Mouse (Mus musculus) lung, postnatal 4 days (tissue): Measurements from ENCODE around the gene Nhsl1.

ENCODE experiments used
- DNase-seq, 2 experiments: peaks; one replicate each; pipeline ENCODE4 v3.0.0; 2021

The Nhsl1 gene

DNA sequence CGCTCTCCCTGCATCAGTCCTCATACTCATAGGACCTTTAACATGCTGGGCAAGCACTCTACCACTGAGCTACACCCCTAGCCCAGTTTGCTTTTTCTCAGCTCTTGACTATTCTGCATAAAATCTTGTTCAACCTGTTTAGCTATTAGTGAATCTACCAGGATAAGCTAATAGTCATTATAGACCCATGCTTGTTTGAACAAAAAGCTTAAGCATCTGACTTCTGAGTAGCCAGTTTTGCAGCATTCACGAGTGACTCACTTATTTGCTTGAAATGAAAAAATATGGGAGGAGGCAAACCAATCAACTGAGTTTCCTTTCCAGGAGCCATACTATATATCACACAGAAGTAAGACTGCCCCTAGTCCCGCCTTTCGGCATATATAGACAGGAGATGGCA, 32.0 kb downstream of the Nhsl1 start:
- no peak for DNase-seq

DNA sequence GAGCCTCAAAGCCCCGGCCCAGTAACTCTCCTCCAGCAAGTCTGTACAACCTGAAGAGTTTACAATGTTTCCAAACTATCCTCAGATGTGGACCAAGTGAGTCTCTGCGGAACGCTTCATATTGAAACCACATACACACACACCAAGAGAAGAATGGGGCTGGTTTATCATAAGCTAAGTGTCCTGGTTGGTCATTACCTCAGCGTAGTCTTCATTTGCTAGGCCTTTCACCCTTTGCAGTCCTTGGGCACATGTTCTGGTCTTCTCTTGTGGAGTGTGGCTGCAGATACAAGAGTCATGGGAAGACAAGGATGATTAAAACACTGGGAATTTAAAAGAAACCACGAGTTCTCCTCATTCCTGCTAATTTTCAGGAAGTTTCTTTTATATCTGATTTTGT, 34.2 kb downstream of the Nhsl1 start:
- DNase-seq, result no peak

DNA sequence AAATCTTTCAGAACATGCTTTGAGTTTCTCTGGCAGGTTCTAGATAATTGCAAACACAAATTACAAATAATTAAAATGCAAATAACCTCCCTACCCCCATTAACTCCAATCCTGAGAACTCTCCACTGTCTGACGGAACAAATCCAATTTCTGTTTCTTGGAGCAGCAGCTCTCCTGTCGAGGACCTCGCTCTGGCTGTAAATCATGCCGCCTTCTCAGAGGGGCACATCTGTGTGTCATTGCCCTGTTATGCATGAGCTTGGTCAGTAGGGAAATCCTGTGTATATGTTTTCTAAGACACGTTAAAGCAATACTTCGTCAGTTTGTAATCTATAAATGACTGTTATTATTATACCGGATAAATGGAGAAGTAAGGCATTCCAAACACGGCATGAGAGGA, 35.3 kb downstream of the Nhsl1 start:
- DNase-seq, result no peak

DNA sequence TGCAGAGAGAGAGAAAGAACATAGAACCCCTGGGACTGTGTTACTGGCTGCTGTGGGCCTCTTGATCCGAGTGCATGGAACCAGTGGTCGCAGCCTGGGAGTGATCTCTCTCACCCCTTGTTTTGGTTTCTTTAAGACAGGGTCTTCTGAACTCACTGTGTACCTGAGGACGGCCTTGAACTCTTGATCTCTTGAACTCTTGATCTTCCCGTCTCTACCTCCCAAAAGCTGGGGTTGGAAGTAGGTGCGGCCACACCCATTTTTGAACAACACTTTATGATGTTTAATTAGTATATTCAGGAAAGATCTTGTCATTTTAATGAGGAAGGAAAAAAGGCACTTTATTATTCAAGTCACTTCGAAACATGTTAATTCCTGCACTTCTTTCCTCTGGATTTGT, 37.7 kb downstream of the Nhsl1 start:
- DNase-seq, result no peak

DNA sequence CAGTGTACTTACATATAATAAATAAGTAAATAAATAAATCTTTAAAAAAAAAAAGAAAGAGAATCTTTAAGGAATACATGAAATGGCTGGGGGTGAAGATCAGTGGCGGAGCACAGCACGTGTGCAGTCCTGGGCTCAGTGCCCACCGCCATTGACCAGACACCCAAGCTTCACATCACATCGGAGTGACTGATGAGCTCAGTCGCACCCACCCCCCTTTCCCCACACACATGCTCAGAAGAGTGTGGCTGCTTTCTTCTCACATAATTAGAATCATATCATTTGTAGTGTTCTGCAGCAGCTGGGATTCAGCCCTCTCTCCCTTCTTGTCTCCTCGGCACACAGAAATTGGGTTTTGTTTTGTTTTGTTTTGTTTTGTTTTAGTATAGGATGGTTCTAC, 38.4 kb downstream of the Nhsl1 start:
- DNase-seq, result peak; percentile 28 to 67

DNA sequence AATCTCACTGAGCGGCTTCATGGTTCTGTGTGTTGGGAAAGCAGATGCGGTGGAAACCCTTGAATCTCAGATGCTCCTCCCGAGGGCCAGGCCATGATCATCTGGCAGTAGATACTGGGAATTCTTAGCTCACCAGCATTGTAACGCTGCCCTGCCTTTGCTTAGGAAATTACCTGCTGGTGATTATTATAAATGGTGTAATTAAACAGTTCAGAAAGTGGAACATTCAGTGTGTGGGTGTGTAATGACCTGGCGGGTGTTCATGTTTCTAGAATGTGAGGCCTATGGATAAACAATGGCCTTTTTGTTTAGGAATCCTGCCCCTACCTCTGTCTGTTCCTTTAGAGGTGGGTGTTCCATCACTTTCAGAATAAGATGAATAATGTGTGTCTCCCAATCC, 39.7 kb downstream of the Nhsl1 start:
- no peak for DNase-seq

DNA sequence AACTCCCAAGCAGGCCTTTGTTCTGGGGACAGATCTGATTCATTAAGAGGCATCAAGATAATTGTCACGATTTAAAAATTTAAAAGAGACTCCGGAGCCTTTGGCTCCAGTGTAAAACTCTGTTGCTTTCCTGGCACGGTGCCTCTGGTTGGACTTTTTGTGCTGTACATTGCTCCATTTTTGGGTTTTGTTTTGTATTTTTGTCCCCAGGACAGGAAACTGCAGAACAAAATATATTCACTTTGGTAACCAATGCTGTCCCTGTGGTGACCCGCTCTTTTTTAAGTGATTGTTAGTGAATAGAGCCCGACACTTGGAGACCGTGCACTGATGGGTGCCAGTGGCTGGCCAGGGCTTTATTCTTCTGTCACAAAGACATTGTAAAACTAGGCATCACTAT, 41.4 kb downstream of the Nhsl1 start:
- no peak for DNase-seq

DNA sequence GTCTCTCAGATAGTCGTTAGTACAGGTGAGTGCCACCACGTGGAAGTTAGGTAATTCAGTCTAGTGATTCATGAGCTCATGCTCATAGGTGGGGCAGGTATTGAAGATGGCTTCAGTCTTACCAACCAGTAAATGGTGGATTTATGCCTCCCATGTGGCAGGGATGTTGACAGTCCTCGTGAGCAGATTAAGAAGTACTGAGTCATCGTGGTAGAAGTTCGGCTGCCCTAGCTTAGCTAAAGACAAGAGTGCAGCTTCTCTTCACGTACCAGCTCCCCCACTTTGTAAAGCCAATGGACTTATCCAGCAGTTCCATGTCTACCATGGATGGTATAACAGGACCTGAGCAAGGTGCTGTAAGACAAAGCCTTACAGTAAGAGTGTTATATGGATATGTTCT, 46.6 kb downstream of the Nhsl1 start:
- no peak for DNase-seq

DNA sequence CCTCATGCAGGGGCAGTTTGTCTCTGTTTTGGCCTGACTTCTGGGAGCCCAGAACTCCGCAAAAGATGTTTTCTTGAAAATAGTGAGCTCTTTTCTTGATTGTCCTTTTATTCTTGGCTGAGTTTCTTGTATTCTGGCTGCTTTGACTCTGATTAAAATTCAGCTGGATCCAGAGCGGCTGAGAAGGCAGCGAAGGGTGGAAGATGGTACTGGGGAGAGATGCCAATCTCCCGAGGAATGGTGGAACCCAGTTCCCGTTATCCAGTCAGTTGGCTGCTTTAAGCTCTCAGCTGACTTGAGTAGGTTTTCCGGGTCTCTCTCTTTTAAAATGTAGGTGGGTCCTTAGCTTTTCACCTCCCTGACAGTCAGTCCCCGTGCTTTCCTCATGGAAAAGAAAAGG, 47.9 kb downstream of the Nhsl1 start:
- DNase-seq, result no peak

DNA sequence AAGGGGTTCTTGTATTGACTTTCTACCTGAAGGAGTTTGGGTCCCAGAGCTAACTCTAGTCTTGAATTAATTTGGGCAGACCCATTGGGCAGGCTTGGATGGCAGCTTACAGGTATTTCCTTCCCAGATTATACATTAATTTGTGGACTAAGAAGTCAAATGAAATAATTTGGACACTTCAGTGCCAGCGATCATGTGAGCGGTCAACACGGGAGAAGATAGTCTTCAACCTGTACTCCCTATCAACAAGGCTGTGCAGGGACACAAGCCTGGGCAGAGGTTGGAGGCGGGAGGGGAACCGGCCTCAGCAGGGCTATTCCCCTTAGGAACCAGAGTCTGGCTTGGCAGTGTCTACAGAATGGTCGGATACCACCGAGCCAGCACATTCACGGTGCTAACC, 49.3 kb downstream of the Nhsl1 start:
- DNase-seq, result no peak

DNA sequence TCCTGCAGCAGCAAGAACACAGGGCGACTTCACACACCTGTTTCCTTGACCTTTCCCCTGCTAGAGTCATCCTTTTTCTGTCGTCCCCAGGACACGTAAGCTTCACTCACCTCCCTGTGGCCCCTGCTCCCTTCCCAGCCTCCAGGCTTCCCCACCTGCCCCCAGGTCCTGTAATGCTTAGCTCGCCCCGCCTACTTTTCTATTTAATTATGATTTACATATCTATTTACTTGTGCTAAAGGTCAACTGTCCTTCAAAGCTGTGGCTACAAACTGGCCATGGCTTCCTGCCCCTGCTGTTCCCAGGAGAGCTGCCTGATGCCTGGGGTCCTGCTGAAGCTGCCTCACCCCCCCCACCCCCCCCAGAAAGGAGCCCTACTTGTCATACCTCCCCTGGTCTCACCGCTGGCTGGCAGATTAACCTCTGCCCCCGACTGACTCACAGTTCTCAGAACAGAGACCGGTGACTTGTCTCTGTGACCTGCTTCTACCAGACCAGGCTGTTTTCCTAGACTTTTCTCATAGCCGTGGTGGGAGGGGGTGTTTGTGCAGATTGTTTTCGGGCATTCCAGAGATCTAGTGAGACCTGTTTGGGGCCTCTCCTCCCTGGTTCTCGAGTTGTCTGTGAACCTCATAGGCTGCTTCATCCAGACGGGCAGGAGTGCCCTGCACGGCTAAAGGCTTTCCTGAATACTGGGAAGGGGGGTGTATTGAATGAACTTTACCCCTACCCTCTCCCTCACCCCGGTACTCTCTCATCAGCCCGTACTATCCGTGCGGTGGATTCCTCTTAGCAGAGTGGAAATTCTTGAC, 51.9 kb downstream of the Nhsl1 start:
- DNase-seq, result no peak

DNA sequence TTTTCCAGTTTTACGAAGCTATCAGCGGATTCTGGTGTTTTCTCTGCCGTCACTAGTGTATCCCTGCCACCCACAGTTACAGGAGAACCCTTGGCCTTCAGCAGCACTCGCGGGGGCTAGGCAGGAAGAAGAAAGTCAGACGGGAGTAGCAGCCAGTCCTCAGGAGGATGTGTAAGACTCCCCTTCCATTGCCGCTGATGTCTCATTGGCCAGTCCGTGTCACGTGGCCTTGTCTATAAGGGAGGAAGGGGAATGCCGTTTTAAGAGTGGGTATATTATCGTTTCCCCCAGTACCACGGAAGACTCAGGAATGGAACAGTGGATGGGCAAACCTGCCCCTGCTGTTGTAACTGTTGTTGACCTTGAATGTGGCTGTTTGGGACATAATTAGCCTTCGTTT, 53.1 kb downstream of the Nhsl1 start:
- DNase-seq, result no peak

DNA sequence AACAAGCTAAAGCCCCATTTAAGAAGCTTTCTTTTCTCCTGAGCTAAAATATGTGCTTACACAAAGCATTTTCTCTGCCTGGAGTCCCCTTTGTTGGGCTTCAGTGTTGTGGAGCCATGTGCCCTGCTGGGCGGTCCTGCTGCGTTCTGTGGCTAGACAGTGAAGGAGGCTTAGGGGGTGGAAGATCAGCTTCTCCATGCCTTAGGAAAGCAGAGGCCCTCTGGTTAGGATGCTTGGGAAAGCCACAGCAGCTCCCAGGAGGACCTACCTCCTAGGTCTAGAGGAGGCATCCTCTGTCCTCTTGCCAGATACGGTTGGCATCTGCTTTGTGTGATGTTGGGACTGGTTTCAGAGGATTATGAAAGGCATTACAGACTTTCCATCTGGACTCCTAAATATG, 56.5 kb downstream of the Nhsl1 start:
- DNase-seq, result no peak

DNA sequence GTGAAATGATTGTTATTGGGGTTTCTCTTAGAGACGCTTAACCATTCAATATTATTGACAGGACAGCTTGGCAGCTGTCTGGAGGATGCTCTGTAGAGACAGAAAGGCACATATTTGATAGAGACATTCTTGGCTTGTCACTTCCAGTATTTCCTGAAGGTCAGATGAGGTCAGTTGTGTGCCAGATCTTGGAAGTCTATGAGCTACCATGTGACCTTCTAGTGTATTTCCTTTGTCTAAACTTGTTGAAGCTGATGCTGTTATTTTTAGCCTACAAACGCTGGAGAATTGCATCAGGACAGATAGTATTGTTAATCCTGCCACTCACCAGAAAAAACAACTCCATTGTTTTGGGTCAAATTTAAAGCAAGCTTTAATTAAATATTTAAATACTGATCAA, 66.0 kb downstream of the Nhsl1 start:
- no peak for DNase-seq

DNA sequence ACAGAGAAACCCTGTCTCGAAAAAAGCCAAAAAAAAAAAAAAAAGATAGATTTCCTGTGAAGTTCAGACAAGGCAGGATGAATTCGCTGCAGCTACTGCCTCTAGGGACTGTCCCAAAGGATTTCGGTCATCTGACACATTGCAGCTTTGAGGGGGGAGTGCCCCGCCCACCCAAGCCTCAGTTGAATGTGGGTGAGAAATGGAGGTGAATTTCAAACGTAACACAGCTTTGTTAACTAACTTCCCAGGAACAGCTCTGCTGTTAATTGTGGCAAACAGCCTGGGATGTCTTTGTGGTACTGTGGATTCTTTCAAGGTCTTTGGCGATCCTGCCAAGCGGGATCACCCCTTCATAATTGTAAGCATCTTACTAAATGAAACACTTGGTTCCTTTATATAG, 67.4 kb downstream of the Nhsl1 start:
- no peak for DNase-seq

DNA sequence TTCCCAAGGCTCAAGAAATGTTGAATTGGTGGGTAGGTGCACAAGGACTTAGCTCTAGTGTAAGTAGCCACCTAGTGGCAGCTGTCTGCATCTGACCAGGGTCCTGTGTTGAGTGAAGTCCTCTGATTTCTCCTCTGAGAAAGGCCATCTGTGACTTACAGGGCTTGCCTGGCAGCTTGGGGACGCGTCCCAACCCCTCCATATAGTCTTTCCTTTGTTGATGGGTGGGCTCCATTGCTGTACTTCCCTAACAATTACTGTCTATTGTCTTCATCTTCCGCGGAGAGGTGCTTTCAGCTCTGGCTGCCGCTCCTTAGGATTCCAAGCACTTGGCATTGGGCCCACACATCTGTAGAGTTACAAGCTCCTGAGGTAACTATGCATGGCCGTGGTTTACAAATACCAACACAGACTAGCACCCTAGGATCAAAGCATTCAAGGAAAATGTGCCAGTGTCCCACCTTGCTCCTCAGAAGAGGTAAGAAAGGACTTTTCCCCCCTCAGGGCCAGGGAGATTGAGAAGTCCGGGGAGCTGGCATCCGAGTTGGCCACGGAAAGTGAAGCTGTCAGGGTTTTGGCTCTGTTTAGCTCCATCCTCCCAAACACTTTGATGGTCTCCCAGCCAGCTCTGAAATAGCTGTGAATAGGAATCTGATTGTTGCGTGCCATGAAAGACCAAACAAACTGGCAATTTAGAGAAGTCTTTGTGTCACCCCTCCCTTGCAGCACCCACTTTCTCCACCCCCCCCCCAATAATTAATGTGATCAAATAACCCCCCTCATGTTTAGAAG, 70.2 kb downstream of the Nhsl1 start:
- peak; percentile 75 to 78 for DNase-seq

DNA sequence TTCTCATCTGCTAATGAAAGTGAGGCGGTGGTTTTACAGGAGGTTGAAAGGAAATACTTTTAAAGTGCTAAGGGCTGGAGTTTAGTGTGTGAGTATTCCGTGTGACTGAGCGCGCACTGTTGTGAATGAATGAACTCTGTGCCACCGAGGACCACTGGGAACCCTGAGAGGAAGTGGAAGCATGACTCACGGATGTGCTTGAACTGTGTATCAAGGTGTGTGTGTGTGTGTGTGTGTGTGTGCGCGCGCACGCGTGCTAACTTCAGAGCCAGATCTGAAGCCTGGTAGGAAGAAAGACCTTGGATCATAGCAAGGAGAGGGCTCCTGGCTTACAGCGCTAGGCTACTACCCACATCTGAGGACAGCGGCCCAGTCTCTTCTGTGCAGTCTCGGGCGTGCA, 71.2 kb downstream of the Nhsl1 start:
- DNase-seq, result no peak

DNA sequence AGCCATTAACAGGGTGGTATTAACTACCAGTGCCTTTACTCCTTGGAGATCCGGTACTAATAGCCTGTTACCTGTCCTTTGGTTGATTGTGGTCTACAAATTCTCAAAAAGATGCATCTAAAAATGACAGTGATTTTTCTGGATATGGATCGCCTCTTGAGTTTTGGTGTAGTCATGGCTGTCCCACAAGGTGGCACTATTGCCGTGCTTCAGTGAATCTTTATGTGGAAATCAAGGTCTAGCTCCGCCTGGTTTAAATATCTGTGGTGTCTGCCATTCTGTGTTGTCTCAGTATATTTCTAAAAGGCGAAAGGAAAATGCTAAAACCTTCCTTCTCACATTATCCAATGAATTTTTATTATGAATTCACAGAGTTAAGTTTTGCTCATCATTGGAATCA, 72.8 kb downstream of the Nhsl1 start:
- peak in 1 of 2 experiments; percentile 59 for DNase-seq

DNA sequence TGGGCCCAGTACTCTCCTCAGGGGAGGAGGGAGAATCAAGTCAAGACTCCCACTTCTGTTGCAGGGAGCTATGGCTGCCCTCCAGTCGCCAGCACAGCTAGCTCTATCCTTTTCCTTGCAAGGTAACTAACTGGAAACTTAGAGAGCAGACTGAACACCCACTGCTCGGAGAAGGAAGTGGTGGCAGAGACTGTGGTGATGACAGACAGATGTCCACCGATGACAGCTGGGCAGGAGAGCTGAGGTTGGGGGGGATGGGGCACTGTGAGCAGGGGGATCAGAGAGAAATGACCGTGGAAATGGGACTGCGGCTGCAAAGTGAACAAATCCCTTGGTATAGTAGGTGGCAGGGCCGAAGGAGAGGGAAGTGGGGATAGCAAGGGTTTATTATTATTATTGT, 73.5 kb downstream of the Nhsl1 start:
- no peak for DNase-seq

DNA sequence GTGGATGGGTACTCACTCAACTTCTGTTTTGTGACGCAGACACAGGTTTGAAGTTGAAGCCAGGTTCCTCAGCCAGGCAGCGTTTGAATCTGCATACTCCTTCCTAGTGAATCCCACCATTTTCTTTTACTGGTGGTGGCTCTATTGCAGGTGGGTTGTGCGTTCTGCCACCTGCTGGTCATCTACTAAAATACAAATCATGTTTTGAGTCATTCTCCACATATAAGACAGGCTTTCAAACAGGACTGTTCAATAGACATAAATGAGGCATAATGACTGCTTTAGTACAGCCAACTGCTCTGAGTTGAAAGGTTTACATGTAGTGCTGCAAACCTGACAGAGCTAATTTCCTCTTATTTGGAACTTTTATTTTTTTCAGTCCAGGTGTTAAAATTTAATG, 75.0 kb downstream of the Nhsl1 start:
- DNase-seq, result no peak

DNA sequence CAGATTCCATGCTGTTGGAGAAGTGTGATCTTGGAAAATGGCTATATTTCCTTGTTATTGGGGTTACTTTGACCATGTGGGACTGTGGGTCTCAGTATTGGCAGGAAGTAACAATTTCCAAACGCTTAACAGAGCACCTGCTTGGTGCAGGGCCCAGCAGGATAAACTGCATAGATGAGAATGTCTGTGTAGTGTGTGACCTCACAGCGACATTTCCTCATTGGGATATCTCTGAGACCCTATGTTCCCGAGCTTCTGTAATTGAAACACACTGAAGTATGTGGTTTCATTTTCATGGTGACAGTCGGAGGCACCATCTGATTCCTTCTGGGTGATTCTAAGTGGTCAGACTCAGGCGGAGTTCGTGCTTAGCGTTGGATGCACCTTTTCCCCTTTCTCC, 75.5 kb downstream of the Nhsl1 start:
- DNase-seq, result no peak

DNA sequence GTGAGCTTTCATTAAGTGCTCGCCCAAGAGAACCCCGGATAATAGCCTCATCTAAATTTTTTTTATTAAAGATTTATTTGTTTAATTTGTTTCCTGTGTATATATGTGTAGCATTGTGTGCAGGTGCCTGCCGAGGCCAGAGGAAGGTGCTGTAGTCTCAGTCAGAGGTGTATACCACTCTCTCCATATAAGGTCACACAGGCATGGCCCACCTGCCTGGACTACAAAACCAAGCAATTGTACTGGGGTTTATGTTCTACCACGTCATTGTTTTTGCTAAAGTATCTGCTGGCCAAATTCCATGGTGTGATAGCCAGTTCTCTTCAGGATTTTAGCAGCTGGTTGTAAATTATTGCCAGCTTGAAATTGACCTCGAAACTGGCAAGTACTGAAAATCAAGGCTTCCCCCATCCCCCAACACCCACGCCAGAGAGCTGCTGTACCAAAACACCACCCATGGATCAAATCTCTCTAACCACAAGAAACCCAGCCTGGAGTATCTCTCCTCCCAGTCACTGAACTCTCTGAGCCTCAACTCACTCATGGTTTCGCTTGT, 81.4 kb downstream of the Nhsl1 start:
- DNase-seq, result no peak

DNA sequence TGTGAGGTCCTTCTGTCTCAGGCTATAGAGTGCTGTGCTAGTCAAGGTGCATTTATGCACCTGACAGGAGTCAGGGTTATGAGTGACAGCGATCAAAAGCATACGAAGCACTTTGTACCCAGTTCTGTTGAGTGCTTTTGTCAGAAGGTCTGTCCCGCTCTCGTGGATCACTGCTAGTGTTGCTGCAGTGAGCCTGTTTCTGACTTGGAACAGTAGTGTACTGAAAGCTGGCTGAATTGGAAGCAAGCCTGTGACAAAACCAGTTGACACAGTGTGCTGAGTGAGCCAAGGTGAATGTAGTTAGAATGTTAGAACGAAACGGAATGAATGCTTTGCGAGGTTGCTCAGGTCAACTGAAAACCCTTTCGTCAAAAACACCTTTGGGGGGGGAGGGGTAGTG, 82.2 kb downstream of the Nhsl1 start:
- DNase-seq, result no peak

DNA sequence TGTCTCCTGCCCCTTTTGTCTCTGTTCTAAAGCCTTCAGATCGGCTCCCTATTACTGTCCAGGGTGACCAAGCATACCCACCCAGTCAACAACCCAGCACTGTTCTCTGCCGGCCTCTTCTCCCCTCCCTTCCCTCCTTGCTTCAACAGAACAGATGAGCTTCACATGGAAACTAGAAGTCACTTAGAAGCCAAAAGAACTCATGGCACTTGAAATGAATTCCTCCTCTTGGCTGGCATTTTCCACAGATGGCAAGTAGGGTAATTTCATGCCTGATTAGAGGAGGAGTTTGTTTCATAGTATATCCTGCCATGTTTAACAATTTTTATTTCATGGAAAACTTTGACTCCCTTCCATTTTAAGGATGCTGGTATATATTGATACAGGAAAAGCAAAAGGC, 85.2 kb downstream of the Nhsl1 start:
- DNase-seq, result no peak
